9 mouse cellular contexts compared by ENCODE assay signal in the genomic region with DNA sequence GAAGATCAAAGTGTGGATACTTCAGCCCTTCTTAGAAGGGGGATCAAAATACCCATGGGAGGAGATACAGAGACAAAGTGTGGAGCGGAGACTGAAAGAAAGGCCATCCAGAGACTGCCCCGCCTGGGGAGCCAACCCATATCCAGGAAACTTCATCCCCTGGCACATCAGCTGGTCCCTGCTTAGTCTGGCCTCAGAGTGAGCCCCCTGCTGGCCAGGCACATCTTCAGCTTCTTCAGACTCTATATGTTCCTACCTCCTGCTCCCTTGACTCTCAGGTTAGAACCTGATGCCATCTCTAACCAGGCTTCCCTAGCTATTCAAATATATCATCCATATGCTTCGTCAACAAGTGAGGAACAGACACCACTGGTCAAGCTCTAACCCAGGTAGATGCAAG. TPM values are rescaled to one million over a fixed set of nuclear protein-coding genes. Genes with fewer than 3 reads are reported as not detected.
DNase-seq lines count a peak whose midpoint lies in the region; ATAC-seq lines count a peak whose summit lies in the region.
"Had no signal": no experiment of that assay in that cellular context is flagged by ENCODE, and none has a peak within 500 bp of the region (broad histone marks: within the 10 kb centered on the region; RNA-seq: fewer than 3 reads in every experiment).

No protein-coding gene starts in this region.

- H3K4me1 ChIP-seq in kidney, embryonic 15.5 days = no peaks in the 10 kb centered on the region
- H3K4me1 ChIP-seq: limb, embryonic 12.5 days had no signal

- no peak overlapping the region for H3K4me3 ChIP-seq in kidney, embryonic 15.5 days (replicated peaks)
- H3K4me3 ChIP-seq: limb, embryonic 12.5 days had no signal

- intact Hi-C loops in gastrocnemius, postnatal 36 days (cut with DNase I) = loop anchor here (1.0 kb wide), 1 partner anchor 55 kb away; no protein-coding TSS in a partner anchor
- intact Hi-C loops in left cerebral cortex, postnatal 25 days (cut with DNase I) = no loop called here

- no peak for ATAC-seq in kidney, embryonic 15.5 days (replicated peaks; ENCODE audit: low FRiP score)

- no peak overlapping the region for H3K9ac ChIP-seq in kidney, embryonic 15.5 days
- H3K9ac ChIP-seq: limb, embryonic 12.5 days had no signal

- H3K36me3 ChIP-seq in kidney, embryonic 15.5 days = no peaks in the 10 kb centered on the region
- H3K36me3 ChIP-seq: limb, embryonic 12.5 days had no signal

- peak; percentile 20 for DNase-seq in kidney, adult 11 months
- DNase-seq in CD4-positive helper T cell, adult 2 months (ENCODE audit: low read depth, low spot score) = peak; percentile 66
- peak; percentile 29 for DNase-seq in adrenal gland, adult 2 months
- peak; percentile 24 to 45 for DNase-seq in gastrocnemius, postnatal 36 days
- peak; percentile 40 to 50 for DNase-seq in lung, postnatal 4 days
- peak; percentile 3 to 32 for DNase-seq in urinary bladder, postnatal 36 days (ENCODE audit: low spot score in 2 of 2)
- DNase-seq in left cerebral cortex, postnatal 25 days (ENCODE audit: low spot score in 2 of 2) = no peak

- H3K27me3 ChIP-seq in kidney, embryonic 15.5 days = no peaks in the 10 kb centered on the region
- H3K27me3 ChIP-seq: limb, embryonic 12.5 days had no signal

- H3K9me3 ChIP-seq in kidney, embryonic 15.5 days (replicated peaks) = no peaks in the 10 kb centered on the region
- H3K9me3 ChIP-seq: limb, embryonic 12.5 days had no signal

- 66% methylated on average over 3 of the region's 3 CpGs for WGBS in kidney, embryonic 15.5 days

- H3K27ac ChIP-seq in kidney, embryonic 15.5 days = no peak overlapping the region
- H3K27ac ChIP-seq: limb, embryonic 12.5 days had no signal

- H3K4me2 ChIP-seq in kidney, embryonic 15.5 days = no peak overlapping the region
- H3K4me2 ChIP-seq: limb, embryonic 12.5 days had no signal

RNA-seq across cellular contexts. Expression of a gene that starts 33.9 kb away (rescaled TPM):
- polyA plus RNA-seq in kidney, embryonic 15.5 days (2015; fragmentation: Nextera tagmentation; extraction: Ambion mirVana) = not detected in 2 replicates
- total RNA-seq in adrenal gland, adult 2 months (2021) = not detected
- not detected in 2 replicates for polyA plus RNA-seq in adrenal gland, adult 2 months (2012; rRNA removed)
- total RNA-seq in gastrocnemius, postnatal 36 days (2021) = not detected
- total RNA-seq in left cerebral cortex, postnatal 25 days (2021) = not detected
- polyA plus RNA-seq: limb, embryonic 12.5 days had no signal

RNA-seq across cellular contexts. Expression of a gene that starts 48.1 kb away (rescaled TPM):
- 0.08 TPM in 2 replicates for polyA plus RNA-seq in kidney, embryonic 15.5 days (2015; fragmentation: Nextera tagmentation; extraction: Ambion mirVana)
- total RNA-seq in adrenal gland, adult 2 months (2021) = 1 to 10 TPM in 1 of 2 experiments, under 1 TPM in 1; 0.46 to 1.5 TPM
- polyA plus RNA-seq in adrenal gland, adult 2 months (2012; rRNA removed) = 0.16 and 0.45 TPM in 2 replicates
- total RNA-seq in gastrocnemius, postnatal 36 days (2021) = 1 to 10 TPM; 1.1 to 1.5 TPM
- total RNA-seq in left cerebral cortex, postnatal 25 days (2021) = 100 to 1,000 TPM; 140 to 147 TPM

Comparison
In these comparisons a context has a peak if more than half of its experiments do, and no peak if none do; other contexts are left out.
1. DNase-seq: peak in kidney, adult 11 months (single experiment), CD4-positive helper T cell, adult 2 months (single experiment), adrenal gland, adult 2 months (single experiment), gastrocnemius, postnatal 36 days (2 of 2), lung, postnatal 4 days (2 of 2) and urinary bladder, postnatal 36 days (2 of 2); none in left cerebral cortex, postnatal 25 days (0 of 2).
2. RNA of a gene that starts 48.1 kb away (total RNA-seq): 140 to 147 TPM in left cerebral cortex, postnatal 25 days; 1.1 to 1.5 TPM in gastrocnemius, postnatal 36 days and 0.46 to 1.5 TPM in adrenal gland, adult 2 months; every median in the first group is over 10 times any median in the second.